Mouse (Mus musculus): Measurements from ENCODE around the gene Olfr1351.
"Not testable (repeated sequence)": the region's sequence is repeated elsewhere in the genome, so short reads cannot be mapped to it uniquely, and the experiment has no call there.

The Olfr1351 gene

GRCm38 (mm10) chr10:79012172-79012571 is at the start of gene Olfr1351:
Gene Olfr1351 (plus strand): TSS chr10:79012472.
- DNase-seq (ENCODE audit: low read depth, low spot score), result no peak

- not testable (repeated sequence) for DNase-seq (ENCODE audit: low read depth, low spot score)
These were observed 49.3 kb upstream of the Olfr1351 start, which contains the start of gene Olfr1353 for GRCm38 (mm10) chr10:78963009-78963408. Gene Olfr1353 (plus strand): TSS chr10:78963309.

- DNase-seq (ENCODE audit: low read depth, low spot score), result no peak
These were observed 31.5 kb upstream of the Olfr1351 start, which contains the start of gene Olfr1352 for GRCm38 (mm10) chr10:78980750-78981149. Gene Olfr1352 (plus strand): TSS chr10:78981050.

GRCm38 (mm10) chr10:79028441-79028840 is 16.2 kb downstream of the Olfr1351 start, which contains the start of gene Olfr57:
Gene Olfr57 (plus strand): TSS chr10:79028741.
- DNase-seq (ENCODE audit: low read depth, low spot score), result no peak

- DNase-seq (ENCODE audit: low read depth, low spot score), result not testable (repeated sequence)
These were observed 30.2 kb downstream of the Olfr1351 start for GRCm38 (mm10) chr10:79042457-79042856.

GRCm38 (mm10) chr10:79057370-79057769 is 45.1 kb downstream of the Olfr1351 start:
- not testable (repeated sequence) for DNase-seq (ENCODE audit: low read depth, low spot score)

Measured in retina, postnatal 7 days (tissue).